Mouse (Mus musculus): Measurements from ENCODE around the gene Col27a1. TPM values are rescaled to one million over a fixed set of nuclear protein-coding genes. Genes with fewer than 3 reads are reported as not detected.

The Col27a1 gene
- total RNA-seq, 2 experiments from 2014 or later, result 0.96 TPM; not detected in 1

- no peak for ATAC-seq (replicated peaks; ENCODE audit: low FRiP score, poor library complexity, severe bottlenecking)
These were observed 7.5 kb downstream of the Col27a1 start for GRCm38 (mm10) chr4:63221096-63221958.

DNA sequence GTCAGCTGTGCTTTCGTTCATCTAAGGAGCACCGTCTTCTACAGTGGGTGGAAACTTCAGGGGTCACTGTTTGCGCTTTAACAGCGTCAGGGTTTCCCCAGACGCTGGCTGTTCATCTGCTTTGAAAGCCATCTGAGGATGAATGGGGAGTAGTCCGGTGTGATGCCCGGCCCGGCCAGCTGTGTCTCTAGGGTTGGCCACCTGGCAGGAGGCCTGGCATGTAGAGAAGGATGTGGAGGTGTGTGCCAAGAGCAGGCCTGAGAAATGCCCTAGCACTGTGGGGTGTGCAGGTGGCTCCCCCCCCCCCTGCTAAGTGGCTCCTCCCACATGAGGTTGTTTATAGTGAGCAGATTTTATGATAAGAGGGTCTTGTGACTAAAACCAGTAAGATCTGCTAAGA is 8.4 kb downstream of the Col27a1 start:
- ATAC-seq (replicated peaks; ENCODE audit: low FRiP score, poor library complexity, severe bottlenecking), result no peak

- ATAC-seq (replicated peaks; ENCODE audit: low FRiP score, poor library complexity, severe bottlenecking), result no peak
These were observed 11.6 kb downstream of the Col27a1 start for GRCm38 (mm10) chr4:63225373-63225772.

- no peak for ATAC-seq (replicated peaks; ENCODE audit: low FRiP score, poor library complexity, severe bottlenecking)
These were observed 12.5 kb downstream of the Col27a1 start for GRCm38 (mm10) chr4:63226164-63226882.

DNA sequence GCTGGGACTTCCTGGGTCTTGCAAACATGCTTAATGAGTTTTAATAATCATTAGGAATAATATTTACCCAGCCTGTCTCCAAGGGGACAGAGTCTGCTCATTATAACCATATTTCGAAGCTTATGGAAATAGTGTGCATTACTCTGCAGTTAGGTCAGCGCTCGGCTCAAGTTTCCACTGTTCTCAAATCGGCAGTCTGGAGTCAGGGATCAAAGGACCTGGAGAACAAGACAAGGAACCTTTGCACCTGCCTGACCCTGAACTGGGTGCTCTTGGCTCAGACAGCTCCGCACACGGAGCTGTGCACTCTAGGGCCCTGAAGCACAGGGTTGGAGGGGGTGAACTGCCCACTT is 13.1 kb downstream of the Col27a1 start:
- no peak for ATAC-seq (replicated peaks; ENCODE audit: low FRiP score, poor library complexity, severe bottlenecking)

GRCm38 (mm10) chr4:63228943-63229342 is 15.1 kb downstream of the Col27a1 start:
- no peak for ATAC-seq (replicated peaks; ENCODE audit: low FRiP score, poor library complexity, severe bottlenecking)

DNA sequence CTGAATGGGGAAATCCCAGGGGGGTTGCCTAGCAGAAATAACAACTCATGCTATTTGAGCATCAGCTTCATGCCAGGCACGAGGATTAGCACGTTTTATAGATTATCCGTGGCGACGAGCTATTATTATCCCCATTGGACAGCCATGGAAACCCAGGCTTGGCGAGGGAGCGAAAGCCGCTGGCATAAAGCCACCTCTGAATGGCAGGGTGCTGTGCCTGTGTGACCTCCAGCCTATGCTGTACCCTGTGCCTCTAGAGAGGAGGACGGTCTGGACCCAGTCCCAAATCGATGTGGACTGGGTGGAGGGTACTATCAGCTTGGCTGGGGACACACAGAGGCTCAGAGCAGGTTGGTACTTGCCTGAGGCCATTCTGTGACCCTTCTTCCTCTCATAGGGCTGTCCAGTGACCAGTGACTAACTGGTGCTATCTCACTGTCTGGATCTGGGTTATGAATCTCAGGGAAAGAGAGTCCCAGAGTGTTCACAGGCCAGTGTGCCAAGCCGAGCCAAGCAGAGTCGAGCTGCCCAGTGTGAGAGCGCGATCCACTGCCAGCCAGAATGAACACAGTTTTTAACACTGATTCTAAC is 16.3 kb downstream of the Col27a1 start:
- no peak for ATAC-seq (replicated peaks; ENCODE audit: low FRiP score, poor library complexity, severe bottlenecking)

GRCm38 (mm10) chr4:63231121-63231520 is 17.3 kb downstream of the Col27a1 start:
- ATAC-seq (replicated peaks; ENCODE audit: low FRiP score, poor library complexity, severe bottlenecking), result no peak

DNA sequence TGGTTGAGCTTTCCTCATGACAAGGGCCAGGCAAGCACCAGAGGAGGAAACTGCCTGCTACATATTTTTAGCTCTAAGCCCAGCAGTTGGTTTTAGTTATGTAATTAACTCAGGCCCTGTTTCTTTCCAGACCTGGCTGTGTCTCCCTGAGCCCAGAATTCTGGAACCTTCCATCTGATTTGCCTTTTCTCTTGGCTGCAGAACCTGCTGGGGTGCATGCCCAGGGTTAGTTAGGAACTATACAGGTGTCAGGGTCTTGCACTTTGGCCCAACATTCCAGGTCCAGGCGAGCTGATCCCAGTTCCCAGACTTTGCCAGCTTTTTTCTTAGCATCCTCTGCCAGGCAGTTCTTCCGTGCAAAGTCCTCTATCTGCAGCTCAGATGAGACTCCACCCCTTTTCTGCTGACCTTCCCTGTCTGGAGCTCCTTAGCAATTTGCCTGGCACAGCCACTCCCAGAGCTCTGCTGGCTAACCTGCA is 18.8 kb downstream of the Col27a1 start:
- ATAC-seq (replicated peaks; ENCODE audit: low FRiP score, poor library complexity, severe bottlenecking), result no peak

DNA sequence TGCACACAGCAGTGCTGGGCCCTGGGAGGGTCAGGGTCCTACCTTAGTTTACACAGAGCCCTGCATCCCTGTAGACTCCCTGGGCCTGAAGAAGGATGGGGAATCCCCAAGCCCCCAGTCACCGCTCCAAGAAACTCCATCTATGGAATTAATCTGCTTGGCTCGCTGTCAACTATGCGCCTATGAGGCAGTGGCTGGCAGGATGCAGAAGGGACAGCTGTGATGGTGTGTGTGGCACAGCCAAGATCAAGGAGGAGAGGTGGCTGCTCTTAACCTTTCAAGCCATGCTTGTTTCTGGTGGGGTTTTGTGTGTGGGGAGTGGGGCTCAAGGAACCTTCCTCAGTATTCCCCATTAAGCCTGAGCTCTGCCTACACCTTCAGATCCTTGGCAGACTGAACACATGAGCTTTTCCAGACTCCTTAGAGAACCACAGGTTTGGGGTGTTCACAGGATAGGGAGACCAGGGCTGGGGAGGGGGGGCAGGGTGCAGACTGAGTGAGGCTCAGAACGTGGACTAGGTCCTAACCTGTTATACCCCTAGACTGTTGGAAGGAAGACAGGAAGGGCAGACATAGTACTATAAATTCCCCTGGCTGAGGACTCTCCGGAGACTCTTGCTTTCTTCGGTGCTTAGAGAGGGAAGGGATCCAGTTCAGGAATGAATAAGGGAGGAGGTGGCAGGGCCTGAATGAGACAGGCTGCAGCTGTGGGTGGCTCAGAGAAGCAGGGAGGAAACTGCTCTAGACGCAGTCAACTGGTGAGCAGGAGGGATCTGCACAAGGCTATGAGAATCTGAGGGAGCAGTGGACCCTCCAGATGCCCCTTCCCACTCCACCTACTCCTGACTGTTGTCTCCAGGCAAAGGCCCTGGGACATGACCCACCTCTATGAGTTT is 20.0 kb downstream of the Col27a1 start:
- ATAC-seq (replicated peaks; ENCODE audit: low FRiP score, poor library complexity, severe bottlenecking), result no peak

DNA sequence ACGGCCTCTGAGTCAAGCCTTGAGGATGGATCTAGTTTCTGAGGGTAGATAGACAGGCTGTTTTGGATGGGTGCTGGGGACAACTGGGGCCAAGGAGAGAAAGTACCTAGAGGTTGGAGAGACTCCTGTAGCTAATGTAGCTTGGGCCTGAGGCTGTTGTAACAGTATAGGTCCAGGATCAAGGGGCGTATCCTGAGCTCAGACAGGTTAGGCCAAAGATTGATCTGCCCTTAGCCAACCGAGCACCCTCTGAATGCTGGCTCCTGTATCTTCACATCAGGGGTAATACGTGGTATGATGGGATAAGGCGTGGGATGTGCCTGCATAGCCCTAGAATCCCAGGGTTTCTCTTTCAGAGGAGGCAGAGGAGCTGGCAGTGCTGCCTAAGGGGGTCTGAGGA is 21.0 kb downstream of the Col27a1 start:
- ATAC-seq (replicated peaks; ENCODE audit: low FRiP score, poor library complexity, severe bottlenecking), result no peak

DNA sequence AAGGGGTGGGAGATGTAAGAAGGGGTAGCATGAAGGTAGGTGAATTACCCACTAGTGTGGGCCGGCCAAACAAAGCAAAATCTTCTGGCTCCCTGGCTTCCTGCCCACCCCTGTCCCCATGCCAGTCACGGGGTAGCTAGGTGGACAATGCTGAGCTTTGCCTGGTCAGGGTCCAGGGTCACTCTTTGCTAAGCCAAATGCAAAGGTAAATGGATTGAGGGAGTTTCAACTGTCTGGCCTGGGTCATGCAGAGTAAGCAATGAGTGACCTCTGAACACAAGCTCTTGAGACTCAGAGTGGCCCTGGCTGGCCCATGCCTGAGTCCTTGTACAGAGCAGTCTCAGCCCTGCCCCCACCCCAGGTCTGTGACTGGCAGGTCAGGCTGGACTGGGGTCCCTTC is 22.4 kb downstream of the Col27a1 start:
- no peak for ATAC-seq (replicated peaks; ENCODE audit: low FRiP score, poor library complexity, severe bottlenecking)

DNA sequence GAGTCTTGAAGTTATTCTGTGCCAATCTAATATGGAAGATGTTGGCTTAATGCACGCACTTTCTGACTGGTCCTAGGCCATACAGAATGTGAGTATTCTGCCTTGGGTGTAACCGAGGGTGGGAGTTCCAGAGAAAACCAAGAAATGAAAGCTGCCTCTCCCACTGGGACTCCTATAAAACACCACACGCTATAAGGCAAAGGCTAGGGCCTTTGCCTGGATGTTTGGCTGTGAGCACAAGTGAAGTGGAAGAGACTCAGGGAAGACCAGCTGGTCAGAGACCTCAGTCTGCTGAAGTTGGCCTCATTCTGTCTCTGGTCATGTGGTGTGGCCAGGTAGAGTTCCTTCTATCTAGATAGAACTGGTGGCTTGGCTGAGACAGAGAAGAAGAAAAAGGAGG is 23.4 kb downstream of the Col27a1 start:
- ATAC-seq (replicated peaks; ENCODE audit: low FRiP score, poor library complexity, severe bottlenecking), result no peak

DNA sequence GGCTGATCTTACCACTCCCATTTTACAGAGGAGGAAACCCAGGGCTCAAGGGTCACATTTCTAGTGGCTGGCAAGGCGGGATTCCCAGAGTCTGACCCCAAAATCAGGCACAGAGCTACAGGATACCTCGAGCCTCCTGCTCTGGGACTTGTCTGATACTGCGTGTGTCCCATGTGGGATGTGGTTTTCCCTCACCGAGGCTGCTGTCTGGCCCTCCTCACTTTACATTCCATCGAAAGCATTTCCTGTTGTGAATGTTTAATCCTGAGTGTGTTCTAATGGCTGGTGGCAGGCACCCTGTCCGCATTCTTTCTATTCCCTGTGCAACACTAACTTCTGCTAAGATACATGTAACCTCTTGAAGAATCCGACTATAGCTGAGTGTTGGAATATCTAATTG is 24.3 kb downstream of the Col27a1 start:
- ATAC-seq (replicated peaks; ENCODE audit: low FRiP score, poor library complexity, severe bottlenecking), result no peak

- ATAC-seq (replicated peaks; ENCODE audit: low FRiP score, poor library complexity, severe bottlenecking), result no peak
These were observed 24.9 kb downstream of the Col27a1 start for GRCm38 (mm10) chr4:63238722-63239121.

- no peak for ATAC-seq (replicated peaks; ENCODE audit: low FRiP score, poor library complexity, severe bottlenecking)
These were observed 27.2 kb downstream of the Col27a1 start for GRCm38 (mm10) chr4:63241031-63241430.

GRCm38 (mm10) chr4:63247991-63248390 is 34.2 kb downstream of the Col27a1 start:
- ATAC-seq (replicated peaks; ENCODE audit: low FRiP score, poor library complexity, severe bottlenecking), result no peak

- no peak for ATAC-seq (replicated peaks; ENCODE audit: low FRiP score, poor library complexity, severe bottlenecking)
These were observed 35.1 kb downstream of the Col27a1 start for GRCm38 (mm10) chr4:63248951-63249350.

GRCm38 (mm10) chr4:63251760-63252159 is 38.0 kb downstream of the Col27a1 start:
- ATAC-seq (replicated peaks; ENCODE audit: low FRiP score, poor library complexity, severe bottlenecking), result no peak

DNA sequence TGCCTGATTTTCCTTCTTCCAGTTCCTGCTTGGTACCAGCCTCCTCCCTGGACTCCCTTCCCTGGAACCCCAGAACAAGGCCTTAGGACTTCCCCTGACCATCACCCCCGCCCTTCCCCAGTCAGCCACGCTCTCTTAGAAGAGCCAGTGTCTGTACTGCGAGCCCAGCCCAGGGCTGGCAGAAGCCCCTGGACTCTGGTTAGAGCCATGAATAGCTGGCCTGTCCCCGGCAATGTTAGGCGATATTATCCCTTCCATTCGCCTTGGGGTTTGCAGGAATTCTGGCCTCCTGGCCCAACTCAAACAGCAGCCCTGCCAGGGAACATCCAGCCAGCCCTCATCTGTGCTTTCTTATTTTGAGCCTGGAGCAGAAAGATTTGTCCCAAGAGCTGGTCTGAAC is 39.9 kb downstream of the Col27a1 start:
- ATAC-seq (replicated peaks; ENCODE audit: low FRiP score, poor library complexity, severe bottlenecking), result no peak
